In the genomic region with DNA sequence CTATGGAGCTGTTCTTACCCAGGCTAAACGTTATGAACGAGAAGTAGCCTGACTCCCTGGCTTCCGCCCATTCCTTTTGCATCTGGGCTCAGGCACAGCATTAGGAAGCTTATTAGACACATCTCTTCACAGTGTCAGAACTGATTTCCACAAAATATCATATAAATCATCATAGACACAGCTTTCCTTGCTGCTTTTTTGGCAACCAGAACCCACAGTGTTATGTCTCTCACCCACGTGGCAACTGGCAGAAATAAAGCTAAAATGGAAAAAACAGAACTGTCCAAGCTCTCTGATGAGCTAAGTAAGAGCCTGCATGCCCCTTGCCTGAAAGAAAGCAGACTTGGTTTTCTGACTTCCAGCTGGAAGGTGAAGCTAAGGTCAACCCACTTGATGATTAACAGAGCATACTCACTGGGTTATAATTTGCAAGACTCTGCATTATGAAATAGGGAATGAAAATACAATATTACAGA, we compare ENCODE assay signal across 8 mouse cellular contexts.
DNase-seq lines count a peak whose midpoint lies in the region; ATAC-seq and TF ChIP-seq lines count a peak whose summit lies in the region.
"Had no signal": no experiment of that assay in that cellular context is flagged by ENCODE, and none has a peak within 500 bp of the region (broad histone marks: within the 10 kb centered on the region; RNA-seq: fewer than 3 reads in every experiment).

No protein-coding gene starts in this region.

- WGBS in midbrain, postnatal 0 days, result 81% methylated on average over 4 of the region's 4 CpGs
- 87% methylated on average over 4 of the region's 4 CpGs for WGBS in midbrain, embryonic 11.5 days
- WGBS in embryonic facial prominence, embryonic 14.5 days, result 47% methylated on average over 4 of the region's 4 CpGs

- DNase-seq in midbrain, postnatal 0 days (ENCODE audit: low spot score), result peak; percentile 0
- no peak for DNase-seq in midbrain, embryonic 11.5 days (ENCODE audit: low spot score, missing footprints)
- peak; percentile 34 for DNase-seq in embryonic facial prominence, embryonic 14.5 days (ENCODE audit: low spot score)
- peak; percentile 16 for DNase-seq in layer of hippocampus, adult 11-12 months (ENCODE audit: low spot score)
- DNase-seq in telencephalon, adult 2 months (ENCODE audit: low read depth, low spot score), result peak; percentile 34
- DNase-seq in urinary bladder, postnatal 25 days (ENCODE audit: low spot score), result no peak
- DNase-seq in left cerebral cortex, postnatal 10 days (ENCODE audit: extremely low spot score in 1 of 2, low spot score in 2 of 2), result no peak
- DNase-seq: cerebellum, adult 9-10 months had no signal

- no peak overlapping the region for H3K4me2 ChIP-seq in midbrain, postnatal 0 days (ENCODE audit: low read depth, low read length, poor library complexity, severe bottlenecking)
- H3K4me2 ChIP-seq in midbrain, embryonic 11.5 days, result no peak overlapping the region
- H3K4me2 ChIP-seq in embryonic facial prominence, embryonic 14.5 days (ENCODE audit: low read depth, low read length), result no peak overlapping the region

- H3K4me1 ChIP-seq in midbrain, postnatal 0 days (ENCODE audit: insufficient read depth, low read length), result no peaks in the 10 kb centered on the region
- H3K4me1 ChIP-seq in midbrain, embryonic 11.5 days (ENCODE audit: control insufficient read depth, insufficient read depth, low read length), result no peaks in the 10 kb centered on the region
- peaks cover 7% of the 10 kb centered on the region; the same call in 1 of the 2 replicates for H3K4me1 ChIP-seq in embryonic facial prominence, embryonic 14.5 days (ENCODE audit: control insufficient read depth, insufficient read depth, low read length)

- intact Hi-C loops in left cerebral cortex, postnatal 10 days (cut with DNase I), result no loop called here

- H3K9ac ChIP-seq in midbrain, postnatal 0 days (replicated peaks; ENCODE audit: low read length, poor library complexity, severe bottlenecking), result no peak overlapping the region
- no peak overlapping the region for H3K9ac ChIP-seq in midbrain, embryonic 11.5 days (ENCODE audit: low read length)
- H3K9ac ChIP-seq in embryonic facial prominence, embryonic 14.5 days (ENCODE audit: low read depth, low read length), result no peak overlapping the region

- no peaks in the 10 kb centered on the region for H3K27me3 ChIP-seq in midbrain, postnatal 0 days (ENCODE audit: insufficient read depth, low read length)
- no peaks in the 10 kb centered on the region for H3K27me3 ChIP-seq in midbrain, embryonic 11.5 days (ENCODE audit: control insufficient read depth, insufficient read depth, low read length)
- H3K27me3 ChIP-seq in embryonic facial prominence, embryonic 14.5 days (replicated peaks; ENCODE audit: control insufficient read depth, insufficient read depth, low read length), result no peaks in the 10 kb centered on the region

- no peak for TF ChIP-seq CTCF in midbrain, postnatal 0 days (IDR thresholded peaks at IDR 0.05)

- ATAC-seq in midbrain, postnatal 0 days (ENCODE audit: low FRiP score), result no peak
- no peak for ATAC-seq in midbrain, embryonic 11.5 days (ENCODE audit: low FRiP score)
- no peak for ATAC-seq in embryonic facial prominence, embryonic 14.5 days (ENCODE audit: low read depth)

- no peaks in the 10 kb centered on the region for H3K9me3 ChIP-seq in midbrain, postnatal 0 days (ENCODE audit: low read length)
- H3K9me3 ChIP-seq in midbrain, embryonic 11.5 days (ENCODE audit: control insufficient read depth, low read length), result no peaks in the 10 kb centered on the region
- no peaks in the 10 kb centered on the region for H3K9me3 ChIP-seq in embryonic facial prominence, embryonic 14.5 days (ENCODE audit: control insufficient read depth, low read length)

- no peak overlapping the region for H3K27ac ChIP-seq in midbrain, postnatal 0 days (ENCODE audit: low read depth, low read length)
- H3K27ac ChIP-seq in midbrain, embryonic 11.5 days (ENCODE audit: low read depth, low read length), result no peak overlapping the region
- H3K27ac ChIP-seq in embryonic facial prominence, embryonic 14.5 days (replicated peaks; ENCODE audit: low read depth, low read length), result no peak overlapping the region; the same call in 1 of the 2 replicates

- H3K36me3 ChIP-seq in midbrain, postnatal 0 days (ENCODE audit: insufficient read depth, low read length), result no peaks in the 10 kb centered on the region
- H3K36me3 ChIP-seq in midbrain, embryonic 11.5 days (ENCODE audit: control insufficient read depth, insufficient read depth, low read length), result no peaks in the 10 kb centered on the region
- no peaks in the 10 kb centered on the region for H3K36me3 ChIP-seq in embryonic facial prominence, embryonic 14.5 days (ENCODE audit: control insufficient read depth, insufficient read depth, low read length)

- no peak overlapping the region for H3K4me3 ChIP-seq in midbrain, postnatal 0 days (ENCODE audit: low read depth, low read length)
- no peak overlapping the region for H3K4me3 ChIP-seq in midbrain, embryonic 11.5 days (ENCODE audit: low read depth, low read length)
- no peak overlapping the region for H3K4me3 ChIP-seq in embryonic facial prominence, embryonic 14.5 days (ENCODE audit: low read depth, low read length)

Comparison
In these comparisons a context has a peak if more than half of its experiments do, and no peak if none do; other contexts are left out.
1. DNase-seq: peak in midbrain, postnatal 0 days (single experiment), embryonic facial prominence, embryonic 14.5 days (single experiment), layer of hippocampus, adult 11-12 months (single experiment) and telencephalon, adult 2 months (single experiment); none in midbrain, embryonic 11.5 days (single experiment), urinary bladder, postnatal 25 days (single experiment) and left cerebral cortex, postnatal 10 days (0 of 2).